Mouse (Mus musculus) lung, postnatal 0 days (tissue): ENCODE results near the gene Ifrd2.

Experiments
- CTCF ChIP-seq: IDR thresholded peaks from 2 replicates; pipeline ENCODE4 v1.5.1; 2016; ENCODE audit warnings: antibody characterized with exemption, mild to moderate bottlenecking
- EP300 ChIP-seq: IDR thresholded peaks from 2 replicates; pipeline ENCODE4 v1.6.1; 2016; ENCODE audit warnings: antibody characterized with exemption, mild to moderate bottlenecking, control low read depth

DNA sequence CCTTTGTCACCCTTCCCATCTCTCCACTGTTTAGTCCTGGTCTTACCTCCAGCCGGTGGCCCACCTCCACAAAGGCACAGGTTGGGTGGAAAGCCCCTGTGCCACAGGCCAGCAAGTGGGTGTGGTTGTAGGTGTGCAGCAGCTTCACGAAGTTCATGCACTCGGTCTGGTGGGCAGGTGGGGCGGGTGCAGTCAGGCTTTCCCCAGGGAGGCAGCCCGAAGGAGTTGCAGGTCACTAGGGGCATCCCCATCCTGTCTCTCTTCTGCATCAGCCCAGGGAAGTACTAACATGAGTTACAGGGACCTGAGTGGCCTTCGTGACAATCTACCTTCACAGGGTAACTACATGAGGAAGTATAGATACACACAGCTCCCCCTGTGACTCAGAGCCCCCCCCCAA is 15.8 kb downstream of the Ifrd2 start:
- TF ChIP-seq CTCF (no peak), EP300 (no peak)
